Mouse (Mus musculus): ENCODE data around the gene Cntn1. TPM values are rescaled to one million over a fixed set of nuclear protein-coding genes. Genes with fewer than 3 reads are reported as not detected.
"Not testable (repeated sequence)": the region's sequence is repeated elsewhere in the genome, so short reads cannot be mapped to it uniquely, and the experiment has no call there.

Cntn1 gene
- polyA plus RNA-seq, 1 experiment from 2014 or later: 5.6 TPM

GRCm38 (mm10) chr15:92347902-92348301 is 296.9 kb downstream of the Cntn1 start:
- H3K9ac ChIP-seq (ENCODE audit: low read depth, low read length): no peak overlapping the region
- H3K27ac ChIP-seq (replicated peaks; ENCODE audit: low read depth, low read length): no peak overlapping the region
- DNase-seq (ENCODE audit: low spot score): peak; percentile 28
- no peaks in the 10 kb centered on the region for H3K27me3 ChIP-seq (replicated peaks; ENCODE audit: control insufficient read depth, insufficient read depth, low read length)
- H3K4me1 ChIP-seq (ENCODE audit: control insufficient read depth, insufficient read depth, low read length): no peaks in the 10 kb centered on the region; the same call in 1 of the 2 replicates
- no peaks in the 10 kb centered on the region for H3K36me3 ChIP-seq (ENCODE audit: control insufficient read depth, insufficient read depth, low read length)
- H3K4me3 ChIP-seq (ENCODE audit: low read depth, low read length): no peak overlapping the region
- no peaks in the 10 kb centered on the region for H3K9me3 ChIP-seq (ENCODE audit: control insufficient read depth, low read length)
- H3K4me2 ChIP-seq (ENCODE audit: low read depth, low read length): no peak overlapping the region
- 26% methylated on average over 3 of the region's 3 CpGs for WGBS
- peak; percentile 57; the same call in 1 of the 2 replicates for ATAC-seq (ENCODE audit: low read depth)

DNA sequence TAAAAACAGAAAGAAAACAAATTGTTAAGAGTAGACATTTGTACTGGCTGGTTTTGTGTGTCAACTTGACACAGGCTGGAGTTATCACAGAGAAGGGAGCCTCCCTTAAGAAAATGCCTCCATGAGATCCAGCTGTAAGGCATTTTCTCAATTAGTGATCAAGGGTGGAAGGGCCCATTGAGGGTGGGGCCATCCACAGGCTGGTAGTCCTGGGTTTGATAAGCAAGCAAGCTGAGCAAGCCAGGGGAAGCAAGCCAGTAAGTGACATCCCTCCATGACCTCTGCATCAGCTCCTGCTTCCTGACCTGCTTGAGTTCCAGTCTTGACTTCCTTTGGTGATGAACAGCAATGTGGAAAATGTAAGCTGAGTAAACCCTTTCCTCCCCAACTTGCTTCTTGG is 297.5 kb downstream of the Cntn1 start:
- not testable (repeated sequence) for H3K9ac ChIP-seq (ENCODE audit: low read depth, low read length); H3K4me1 ChIP-seq (ENCODE audit: control insufficient read depth, insufficient read depth, low read length); H3K4me2 ChIP-seq (ENCODE audit: low read depth, low read length)

GRCm38 (mm10) chr15:92364153-92364552 is 313.2 kb downstream of the Cntn1 start:
- peak; percentile 61 for DNase-seq (ENCODE audit: low spot score)
- H3K9me3 ChIP-seq (ENCODE audit: control insufficient read depth, low read length): no peaks in the 10 kb centered on the region
- H3K9ac ChIP-seq (ENCODE audit: low read depth, low read length): no peak overlapping the region
- no peaks in the 10 kb centered on the region for H3K4me1 ChIP-seq (ENCODE audit: control insufficient read depth, insufficient read depth, low read length)
- H3K4me2 ChIP-seq (ENCODE audit: low read depth, low read length): no peak overlapping the region
- no peaks in the 10 kb centered on the region for H3K36me3 ChIP-seq (ENCODE audit: control insufficient read depth, insufficient read depth, low read length)
- no peak for ATAC-seq (ENCODE audit: low read depth)
- no peak overlapping the region for H3K27ac ChIP-seq (replicated peaks; ENCODE audit: low read depth, low read length)
- 63% methylated on average over 6 of the region's 6 CpGs for WGBS
- no peak overlapping the region for H3K4me3 ChIP-seq (ENCODE audit: low read depth, low read length)
- no peaks in the 10 kb centered on the region for H3K27me3 ChIP-seq (replicated peaks; ENCODE audit: control insufficient read depth, insufficient read depth, low read length)

More for the DNA sequence above, 297.5 kb downstream of the Cntn1 start:
- not testable (repeated sequence) for H3K36me3 ChIP-seq (ENCODE audit: control insufficient read depth, insufficient read depth, low read length); H3K9me3 ChIP-seq (ENCODE audit: control insufficient read depth, low read length); H3K4me3 ChIP-seq (ENCODE audit: low read depth, low read length); ATAC-seq (ENCODE audit: low read depth); DNase-seq (ENCODE audit: low spot score); H3K27ac ChIP-seq (replicated peaks; ENCODE audit: low read depth, low read length); H3K27me3 ChIP-seq (replicated peaks; ENCODE audit: control insufficient read depth, insufficient read depth, low read length)

- Histone ChIP-seq H3K27me3 (replicated peaks; ENCODE audit: control insufficient read depth, insufficient read depth, low read length) (no peaks in the 10 kb centered on the region), H3K4me2 (ENCODE audit: low read depth, low read length) (no peak overlapping the region), H3K27ac (replicated peaks; ENCODE audit: low read depth, low read length) (no peak overlapping the region), H3K9ac (ENCODE audit: low read depth, low read length) (no peak overlapping the region), H3K36me3 (ENCODE audit: control insufficient read depth, insufficient read depth, low read length) (no peaks in the 10 kb centered on the region), H3K9me3 (ENCODE audit: control insufficient read depth, low read length) (no peaks in the 10 kb centered on the region), H3K4me3 (ENCODE audit: low read depth, low read length) (no peak overlapping the region), H3K4me1 (ENCODE audit: control insufficient read depth, insufficient read depth, low read length) (no peaks in the 10 kb centered on the region)
- ATAC-seq (ENCODE audit: low read depth) (no peak), DNase-seq (ENCODE audit: low spot score) (no peak)
Measured at GRCm38 (mm10) chr15:92364592-92364991, 313.6 kb downstream of the Cntn1 start.

Other genes starting within 250 kb of the Cntn1 start
- 1.0 TPM in 1 of 2 replicates, not detected in the other for gene Smgc, start 212.9 kb upstream of the Cntn1 start, polyA plus RNA-seq (2014; fragmentation: Nextera tagmentation; extraction: Ambion mirVana)

Data from embryonic facial prominence, embryonic 14.5 days (tissue).